Mouse (Mus musculus): ENCODE data around the gene Prf1. TPM values are rescaled to one million over a fixed set of nuclear protein-coding genes. Genes with fewer than 3 reads are reported as not detected.

Prf1 gene
- not detected in 2 replicates for polyA plus RNA-seq (2012; ENCODE audit: insufficient read depth, insufficient read length, missing spikeins)

GRCm38 (mm10) chr10:61297477-61297876 is at the start of gene Prf1:
Prf1 (plus strand) TSS chr10:61297833.
- Histone ChIP-seq H3K4me3 (ENCODE audit: insufficient read depth, low read depth, low read length) (no peak within 1 kb of the TSS), H3K27ac (replicated peaks; ENCODE audit: low read depth, low read length) (no peak within 1 kb of the TSS)

GRCm38 (mm10) chr10:61248596-61249114 is 49.0 kb upstream of the Prf1 start:
- H3K4me1 ChIP-seq (ENCODE audit: control insufficient read depth, insufficient read depth, insufficient read length, low read length): no peaks in the 10 kb centered on the region
- H3K4me3 ChIP-seq (ENCODE audit: insufficient read depth, low read depth, low read length): no peak overlapping the region
- H3K27ac ChIP-seq (replicated peaks; ENCODE audit: low read depth, low read length): no peak overlapping the region

More at GRCm38 (mm10) chr10:61297477-61297876, at the start of gene Prf1:
- no peaks in the 10 kb centered on the region for H3K4me1 ChIP-seq (ENCODE audit: control insufficient read depth, insufficient read depth, insufficient read length, low read length)

GRCm38 (mm10) chr10:61249951-61250350 is 47.7 kb upstream of the Prf1 start:
- Histone ChIP-seq H3K4me3 (ENCODE audit: insufficient read depth, low read depth, low read length) (no peak overlapping the region), H3K4me1 (ENCODE audit: control insufficient read depth, insufficient read depth, insufficient read length, low read length) (no peaks in the 10 kb centered on the region), H3K27ac (replicated peaks; ENCODE audit: low read depth, low read length) (no peak overlapping the region)

- Histone ChIP-seq H3K4me3 (ENCODE audit: insufficient read depth, low read depth, low read length) (no peak overlapping the region), H3K27ac (replicated peaks; ENCODE audit: low read depth, low read length) (no peak overlapping the region)
Measured at GRCm38 (mm10) chr10:61254761-61255160, 42.9 kb upstream of the Prf1 start.

GRCm38 (mm10) chr10:61255190-61255589 is 42.4 kb upstream of the Prf1 start:
- Histone ChIP-seq H3K4me3 (ENCODE audit: insufficient read depth, low read depth, low read length) (no peak overlapping the region), H3K27ac (replicated peaks; ENCODE audit: low read depth, low read length) (no peak overlapping the region), H3K4me1 (ENCODE audit: control insufficient read depth, insufficient read depth, insufficient read length, low read length) (no peaks in the 10 kb centered on the region)

More at GRCm38 (mm10) chr10:61254761-61255160, 42.9 kb upstream of the Prf1 start:
- no peaks in the 10 kb centered on the region for H3K4me1 ChIP-seq (ENCODE audit: control insufficient read depth, insufficient read depth, insufficient read length, low read length)

GRCm38 (mm10) chr10:61256665-61257064 is 41.0 kb upstream of the Prf1 start:
- Histone ChIP-seq H3K4me3 (ENCODE audit: insufficient read depth, low read depth, low read length) (no peak overlapping the region), H3K4me1 (ENCODE audit: control insufficient read depth, insufficient read depth, insufficient read length, low read length) (no peaks in the 10 kb centered on the region), H3K27ac (replicated peaks; ENCODE audit: low read depth, low read length) (no peak overlapping the region)

- Histone ChIP-seq H3K4me1 (ENCODE audit: control insufficient read depth, insufficient read depth, insufficient read length, low read length) (no peaks in the 10 kb centered on the region), H3K4me3 (ENCODE audit: insufficient read depth, low read depth, low read length) (no peak overlapping the region)
Measured at GRCm38 (mm10) chr10:61258131-61258530, 39.5 kb upstream of the Prf1 start.

GRCm38 (mm10) chr10:61261229-61262156 is 36.1 kb upstream of the Prf1 start:
- H3K27ac ChIP-seq (replicated peaks; ENCODE audit: low read depth, low read length): no peak overlapping the region
- H3K4me3 ChIP-seq (ENCODE audit: insufficient read depth, low read depth, low read length): no peak overlapping the region
- no peaks in the 10 kb centered on the region for H3K4me1 ChIP-seq (ENCODE audit: control insufficient read depth, insufficient read depth, insufficient read length, low read length)

More at GRCm38 (mm10) chr10:61258131-61258530, 39.5 kb upstream of the Prf1 start:
- H3K27ac ChIP-seq (replicated peaks; ENCODE audit: low read depth, low read length): no peak overlapping the region

GRCm38 (mm10) chr10:61263606-61264005 is 34.0 kb upstream of the Prf1 start:
- no peaks in the 10 kb centered on the region for H3K4me1 ChIP-seq (ENCODE audit: control insufficient read depth, insufficient read depth, insufficient read length, low read length)
- H3K27ac ChIP-seq (replicated peaks; ENCODE audit: low read depth, low read length): no peak overlapping the region
- no peak overlapping the region for H3K4me3 ChIP-seq (ENCODE audit: insufficient read depth, low read depth, low read length)

GRCm38 (mm10) chr10:61267378-61267777 is 30.3 kb upstream of the Prf1 start:
- no peak overlapping the region for H3K27ac ChIP-seq (replicated peaks; ENCODE audit: low read depth, low read length)
- no peak overlapping the region for H3K4me3 ChIP-seq (ENCODE audit: insufficient read depth, low read depth, low read length)
- no peaks in the 10 kb centered on the region for H3K4me1 ChIP-seq (ENCODE audit: control insufficient read depth, insufficient read depth, insufficient read length, low read length)

- Histone ChIP-seq H3K4me3 (ENCODE audit: insufficient read depth, low read depth, low read length) (no peak overlapping the region), H3K27ac (replicated peaks; ENCODE audit: low read depth, low read length) (no peak overlapping the region), H3K4me1 (ENCODE audit: control insufficient read depth, insufficient read depth, insufficient read length, low read length) (no peaks in the 10 kb centered on the region)
Measured at GRCm38 (mm10) chr10:61272089-61272626, 25.5 kb upstream of the Prf1 start.

- Histone ChIP-seq H3K4me1 (ENCODE audit: control insufficient read depth, insufficient read depth, insufficient read length, low read length) (no peaks in the 10 kb centered on the region), H3K4me3 (ENCODE audit: insufficient read depth, low read depth, low read length) (peak overlapping the region; percentile 47), H3K27ac (replicated peaks; ENCODE audit: low read depth, low read length) (no peak overlapping the region)
Measured at GRCm38 (mm10) chr10:61272631-61273030, 25.0 kb upstream of the Prf1 start.

GRCm38 (mm10) chr10:61273081-61273843 is 24.4 kb upstream of the Prf1 start, which contains the start of gene Adamts14:
Adamts14 (minus strand) TSS chr10:61273438.
- H3K27ac ChIP-seq (replicated peaks; ENCODE audit: low read depth, low read length): no peak within 1 kb of the TSS
- H3K4me1 ChIP-seq (ENCODE audit: control insufficient read depth, insufficient read depth, insufficient read length, low read length): no peaks in the 10 kb centered on the region; the same call in 1 of the 2 replicates
- H3K4me3 ChIP-seq (ENCODE audit: insufficient read depth, low read depth, low read length): peak within 1 kb of the TSS; percentile 47

- H3K27ac ChIP-seq (replicated peaks; ENCODE audit: low read depth, low read length): no peak overlapping the region
- H3K4me3 ChIP-seq (ENCODE audit: insufficient read depth, low read depth, low read length): no peak overlapping the region
- no peaks in the 10 kb centered on the region; the same call in 1 of the 2 replicates for H3K4me1 ChIP-seq (ENCODE audit: control insufficient read depth, insufficient read depth, insufficient read length, low read length)
Measured at GRCm38 (mm10) chr10:61273844-61274215, 23.8 kb upstream of the Prf1 start.

GRCm38 (mm10) chr10:61274532-61274931 is 23.1 kb upstream of the Prf1 start:
- H3K27ac ChIP-seq (replicated peaks; ENCODE audit: low read depth, low read length): no peak overlapping the region

More at GRCm38 (mm10) chr10:61274532-61274931, 23.1 kb upstream of the Prf1 start:
- H3K4me3 ChIP-seq (ENCODE audit: insufficient read depth, low read depth, low read length): no peak overlapping the region
- no peaks in the 10 kb centered on the region; the same call in 1 of the 2 replicates for H3K4me1 ChIP-seq (ENCODE audit: control insufficient read depth, insufficient read depth, insufficient read length, low read length)

Data from brown adipose tissue, adult 24 weeks (tissue).